Mouse (Mus musculus): ENCODE measurements at regions not wholly inside any gene's neighbourhood (a gene's known extent, or its start where the extent isn't known, plus 50 kb on each side); places are given as distances from the start of the nearest gene placed in this dataset.

GRCm38 (mm10) chr13:91312905-91313571, 89.3 kb upstream of the Atg10 start:
- H3K9ac ChIP-seq (ENCODE audit: insufficient read depth, low read depth, low read length, poor library complexity, severe bottlenecking): no peak overlapping the region
- H3K4me1 ChIP-seq (ENCODE audit: control insufficient read depth in 2 of 2, insufficient read depth in 2 of 2, low read length in 2 of 2, poor library complexity in 1 of 2): no peaks in the 10 kb centered on the region
- no peak for DNase-seq (ENCODE audit: low read depth, low spot score)
- no peak overlapping the region for H3K4me3 ChIP-seq (ENCODE audit: insufficient read depth in 1 of 2, low read depth in 1 of 2, low read length in 2 of 2, poor library complexity in 1 of 2, severe bottlenecking in 1 of 2)
- TF ChIP-seq MAFK (IDR thresholded peaks at IDR 0.05; ENCODE audit: insufficient read depth, low read depth, low read length): no peak
- TF ChIP-seq CHD2 (IDR thresholded peaks at IDR 0.05; ENCODE audit: low read depth, low read length): no peak
- TF ChIP-seq ZNF384 (IDR thresholded peaks at IDR 0.05; ENCODE audit: low read depth, low read length): no peak
- TF ChIP-seq HCFC1 (IDR thresholded peaks at IDR 0.05; ENCODE audit: borderline replicate concordance, insufficient read depth, low read length): no peak
- no peaks in the 10 kb centered on the region for H3K36me3 ChIP-seq (ENCODE audit: control insufficient read depth, insufficient read depth, low read length, poor library complexity, severe bottlenecking)
- no peaks in the 10 kb centered on the region for H3K9me3 ChIP-seq (ENCODE audit: control insufficient read depth, insufficient read depth, low read depth, low read length)
- in situ Hi-C loops (cut with MboI; ENCODE audit: low sequenced_read_pairs in 2 of 2, unreplicated experiment in 2 of 2): no loop called here
- no peak overlapping the region for H3K27ac ChIP-seq (ENCODE audit: insufficient read depth, low read depth, low read length, poor library complexity, severe bottlenecking)

- no peak overlapping the region for H3K9ac ChIP-seq (ENCODE audit: insufficient read depth, low read depth, low read length, poor library complexity, severe bottlenecking)
- in situ Hi-C loops (cut with MboI; ENCODE audit: low sequenced_read_pairs in 2 of 2, unreplicated experiment in 2 of 2): no loop called here
- H3K36me3 ChIP-seq (ENCODE audit: control insufficient read depth, insufficient read depth, low read length, poor library complexity, severe bottlenecking): no peaks in the 10 kb centered on the region
- H3K4me3 ChIP-seq (ENCODE audit: insufficient read depth in 1 of 2, low read depth in 1 of 2, low read length in 2 of 2, poor library complexity in 1 of 2, severe bottlenecking in 1 of 2): no peak overlapping the region
- H3K27ac ChIP-seq (ENCODE audit: insufficient read depth, low read depth, low read length, poor library complexity, severe bottlenecking): no peak overlapping the region
- no peaks in the 10 kb centered on the region for H3K4me1 ChIP-seq (ENCODE audit: control insufficient read depth in 2 of 2, insufficient read depth in 2 of 2, low read length in 2 of 2, poor library complexity in 1 of 2)
- TF ChIP-seq ZNF384 (IDR thresholded peaks at IDR 0.05; ENCODE audit: low read depth, low read length) (no peak), CHD2 (IDR thresholded peaks at IDR 0.05; ENCODE audit: low read depth, low read length) (no peak), MAFK (IDR thresholded peaks at IDR 0.05; ENCODE audit: insufficient read depth, low read depth, low read length) (no peak), ZC3H11A (IDR thresholded peaks at IDR 0.05; ENCODE audit: borderline replicate concordance, low read depth, low read length) (no peak), HCFC1 (IDR thresholded peaks at IDR 0.05; ENCODE audit: borderline replicate concordance, insufficient read depth, low read length) (no peak)
- no peak for DNase-seq (ENCODE audit: low read depth, low spot score)
- no peaks in the 10 kb centered on the region for H3K9me3 ChIP-seq (ENCODE audit: control insufficient read depth, insufficient read depth, low read depth, low read length)
These were observed 98.6 kb upstream of the Atg10 start for GRCm38 (mm10) chr13:91322331-91322730.

- TF ChIP-seq MAFK (IDR thresholded peaks at IDR 0.05; ENCODE audit: insufficient read depth, low read depth, low read length) (no peak), CHD2 (IDR thresholded peaks at IDR 0.05; ENCODE audit: low read depth, low read length) (no peak), ZC3H11A (IDR thresholded peaks at IDR 0.05; ENCODE audit: borderline replicate concordance, low read depth, low read length) (no peak), HCFC1 (IDR thresholded peaks at IDR 0.05; ENCODE audit: borderline replicate concordance, insufficient read depth, low read length) (no peak), ZNF384 (IDR thresholded peaks at IDR 0.05; ENCODE audit: low read depth, low read length) (no peak)
- DNase-seq (ENCODE audit: low read depth, low spot score): no peak
- no peaks in the 10 kb centered on the region for H3K4me1 ChIP-seq (ENCODE audit: control insufficient read depth in 2 of 2, insufficient read depth in 2 of 2, low read length in 2 of 2, poor library complexity in 1 of 2)
- H3K27ac ChIP-seq (ENCODE audit: insufficient read depth, low read depth, low read length, poor library complexity, severe bottlenecking): no peak overlapping the region
- H3K4me3 ChIP-seq (ENCODE audit: insufficient read depth in 1 of 2, low read depth in 1 of 2, low read length in 2 of 2, poor library complexity in 1 of 2, severe bottlenecking in 1 of 2): no peak overlapping the region
- H3K9me3 ChIP-seq (ENCODE audit: control insufficient read depth, insufficient read depth, low read depth, low read length): no peaks in the 10 kb centered on the region
- H3K9ac ChIP-seq (ENCODE audit: insufficient read depth, low read depth, low read length, poor library complexity, severe bottlenecking): no peak overlapping the region
- H3K36me3 ChIP-seq (ENCODE audit: control insufficient read depth, insufficient read depth, low read length, poor library complexity, severe bottlenecking): no peaks in the 10 kb centered on the region
- in situ Hi-C loops (cut with MboI; ENCODE audit: low sequenced_read_pairs in 2 of 2, unreplicated experiment in 2 of 2): no loop called here
These were observed 103.1 kb upstream of the Atg10 start for GRCm38 (mm10) chr13:91326834-91327233.

- Histone ChIP-seq H3K4me3 (ENCODE audit: insufficient read depth in 1 of 2, low read depth in 1 of 2, low read length in 2 of 2, poor library complexity in 1 of 2, severe bottlenecking in 1 of 2) (no peak overlapping the region), H3K36me3 (ENCODE audit: control insufficient read depth, insufficient read depth, low read length, poor library complexity, severe bottlenecking) (no peaks in the 10 kb centered on the region), H3K27ac (ENCODE audit: insufficient read depth, low read depth, low read length, poor library complexity, severe bottlenecking) (no peak overlapping the region), H3K4me1 (ENCODE audit: control insufficient read depth in 2 of 2, insufficient read depth in 2 of 2, low read length in 2 of 2, poor library complexity in 1 of 2) (no peaks in the 10 kb centered on the region), H3K9me3 (ENCODE audit: control insufficient read depth, insufficient read depth, low read depth, low read length) (no peaks in the 10 kb centered on the region), H3K9ac (ENCODE audit: insufficient read depth, low read depth, low read length, poor library complexity, severe bottlenecking) (no peak overlapping the region)
- TF ChIP-seq HCFC1 (IDR thresholded peaks at IDR 0.05; ENCODE audit: borderline replicate concordance, insufficient read depth, low read length) (no peak), MAFK (IDR thresholded peaks at IDR 0.05; ENCODE audit: insufficient read depth, low read depth, low read length) (no peak), ZC3H11A (IDR thresholded peaks at IDR 0.05; ENCODE audit: borderline replicate concordance, low read depth, low read length) (no peak), CHD2 (IDR thresholded peaks at IDR 0.05; ENCODE audit: low read depth, low read length) (no peak), ZNF384 (IDR thresholded peaks at IDR 0.05; ENCODE audit: low read depth, low read length) (no peak)
- in situ Hi-C loops (cut with MboI; ENCODE audit: low sequenced_read_pairs in 2 of 2, unreplicated experiment in 2 of 2): no loop called here
- no peak for DNase-seq (ENCODE audit: low read depth, low spot score)
These were observed 110.5 kb upstream of the Atg10 start for GRCm38 (mm10) chr13:91334283-91334682.
